Mouse (Mus musculus) erythroblast, adult 5-6 weeks (primary cell): ENCODE results near the gene Pim1. TPM values are rescaled to one million over a fixed set of nuclear protein-coding genes. Genes with fewer than 3 reads are reported as not detected.
"Not testable (repeated sequence)": the region's sequence is repeated elsewhere in the genome, so short reads cannot be mapped to it uniquely, and the experiment has no call there.

Experiments used
- ATAC-seq: replicated peaks from 2 replicates; pipeline ENCODE4 v1.8.0; 2016; ENCODE audit warnings: moderate number of reproducible peaks, mild to moderate bottlenecking, moderate TSS enrichment, inconsistent platforms; ENCODE audit not compliant: poor library complexity, low FRiP score, severe bottlenecking
- total RNA-seq, 2 experiments: library from RNA; stranded (forward) in 1 of 2; stranded (reverse) in 1 of 2; fragments of 150-400 nt in 1 of 2; fragments of 200-764, 138-1000 nt in 1 of 2; gene quantifications; 2 replicates each; pipeline versions ENCODE4 v1.2.3 to v1.2.4; 2015 to 2017; ENCODE audit warnings: low replicate concordance in 2 of 2

Gene Pim1
- total RNA-seq, 2 experiments from 2014 or later: 342 to 933 TPM

- ATAC-seq: peak; percentile 21; the same call in 1 of the 2 replicates
These were observed 1.2 kb downstream of the Pim1 start for GRCm38 (mm10) chr17:29491591-29492268.

GRCm38 (mm10) chr17:29492269-29493191 lies 2.0 kb downstream of the Pim1 start:
- peak; percentile 38 for ATAC-seq

- no peak for ATAC-seq
These were observed 3.0 kb downstream of the Pim1 start for GRCm38 (mm10) chr17:29493461-29493980.

- no peak for ATAC-seq
These were observed 3.6 kb downstream of the Pim1 start for GRCm38 (mm10) chr17:29494062-29494731.

GRCm38 (mm10) chr17:29494732-29495076 lies 4.2 kb downstream of the Pim1 start:
- ATAC-seq: no peak

- ATAC-seq: no peak
These were observed 5.9 kb downstream of the Pim1 start for GRCm38 (mm10) chr17:29496211-29497070.

- ATAC-seq: no peak
These were observed 6.5 kb downstream of the Pim1 start for GRCm38 (mm10) chr17:29497071-29497354.

- not testable (repeated sequence) for ATAC-seq
These were observed 6.9 kb downstream of the Pim1 start for GRCm38 (mm10) chr17:29497481-29497880.

GRCm38 (mm10) chr17:29498028-29498427 lies 7.5 kb downstream of the Pim1 start:
- ATAC-seq: no peak

GRCm38 (mm10) chr17:29498952-29499351 lies 8.4 kb downstream of the Pim1 start:
- not testable (repeated sequence) for ATAC-seq

- no peak for ATAC-seq
These were observed 9.0 kb downstream of the Pim1 start for GRCm38 (mm10) chr17:29499511-29499910.

- ATAC-seq: no peak
These were observed 9.7 kb downstream of the Pim1 start for GRCm38 (mm10) chr17:29500243-29500740.

- ATAC-seq: peak; percentile 27; the same call in 1 of the 2 replicates
These were observed 10.4 kb downstream of the Pim1 start for GRCm38 (mm10) chr17:29500802-29501469.

- ATAC-seq: peak; percentile 33
These were observed 11.6 kb downstream of the Pim1 start for GRCm38 (mm10) chr17:29502005-29502668.

GRCm38 (mm10) chr17:29502669-29503665 lies 12.4 kb downstream of the Pim1 start:
- ATAC-seq: peak; percentile 70

GRCm38 (mm10) chr17:29503700-29504099 lies 13.1 kb downstream of the Pim1 start:
- ATAC-seq: no peak
